ENCODE assay signal across 8 mouse cellular contexts in the genomic region with DNA sequence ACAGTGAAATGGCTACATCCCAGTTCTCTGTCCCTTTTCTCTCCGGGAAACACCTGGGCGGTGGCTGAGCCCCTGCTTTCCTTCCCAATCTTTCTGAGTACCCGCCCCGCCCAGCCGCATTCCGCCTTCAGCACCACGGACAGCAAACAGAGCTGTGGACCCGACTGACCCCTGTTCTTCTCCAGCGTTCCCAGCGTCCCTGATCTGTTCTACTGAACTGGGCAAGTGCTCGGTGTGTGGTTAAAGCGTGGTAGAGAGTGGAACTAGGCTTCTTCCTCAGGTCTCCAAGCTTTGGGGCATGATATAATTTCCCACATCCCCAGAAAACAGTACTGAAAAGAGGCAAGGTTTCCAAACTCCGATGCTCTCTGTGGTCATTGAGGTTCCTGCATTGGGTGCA. TPM values are rescaled to one million over a fixed set of nuclear protein-coding genes. Genes with fewer than 3 reads are reported as not detected.
A peak's percentile ranks its signal among the peaks of the same experiment; 100 is the strongest.
DNase-seq lines count a peak whose midpoint lies in the region; ATAC-seq and TF ChIP-seq lines count a peak whose summit lies in the region.

No protein-coding gene starts in this region.

- H3K9ac ChIP-seq in heart, embryonic 13.5 days: 0 out of 2 replicates have a peak overlapping the region, but pooled peaks have one; percentile 71
- H3K9ac ChIP-seq in stomach, embryonic 16.5 days (ENCODE audit: low read length): no peak overlapping the region; the same call in 1 of the 2 replicates

- H3K27me3 ChIP-seq in heart, embryonic 13.5 days (replicated peaks): peaks cover 44% of the 10 kb centered on the region
- 0 out of 2 replicates have a peak, but pooled peaks cover 2% of the 10 kb centered on the region for H3K27me3 ChIP-seq in stomach, embryonic 16.5 days (ENCODE audit: control insufficient read depth, insufficient read depth, low read length)

- H3K4me1 ChIP-seq in heart, embryonic 13.5 days: peaks cover 23% of the 10 kb centered on the region
- H3K4me1 ChIP-seq in stomach, embryonic 16.5 days (ENCODE audit: control insufficient read depth, insufficient read depth, low read length): peaks cover 12% of the 10 kb centered on the region

- TF ChIP-seq CTCF in left cerebral cortex, adult 2 months (IDR thresholded peaks at IDR 0.05): no peak

- no peaks in the 10 kb centered on the region for H3K9me3 ChIP-seq in heart, embryonic 13.5 days
- no peaks in the 10 kb centered on the region for H3K9me3 ChIP-seq in stomach, embryonic 16.5 days (replicated peaks; ENCODE audit: control insufficient read depth, low read length)

- no peak for DNase-seq in left cerebral cortex, adult 2 months (ENCODE audit: extremely low spot score in 1 of 2, low spot score in 2 of 2)
- no peak for DNase-seq in left cerebral cortex, postnatal 25 days (ENCODE audit: low spot score in 2 of 2)
- peak; percentile 88 for DNase-seq in kidney, postnatal 10 days
- DNase-seq in lung, postnatal 4 days: peak; percentile 56 to 74
- DNase-seq in cerebellum, adult 11 months: no peak

- whole genome bisulfite sequencing in heart, embryonic 13.5 days: 2% methylated on average over 13 of the region's 13 CpGs
- 3% methylated on average over 13 of the region's 13 CpGs for WGBS in stomach, embryonic 16.5 days

- H3K4me3 ChIP-seq in left cerebral cortex, adult 2 months: peak overlapping the region; percentile 63
- H3K4me3 ChIP-seq in heart, embryonic 13.5 days: peak overlapping the region; percentile 61
- H3K4me3 ChIP-seq in stomach, embryonic 16.5 days (replicated peaks; ENCODE audit: low read length): peak overlapping the region; percentile 63

- peak; percentile 53 for ATAC-seq in common myeloid progenitor, adult 5-6 weeks (replicated peaks; ENCODE audit: low read depth, poor library complexity, severe bottlenecking)
- ATAC-seq in heart, embryonic 13.5 days (ENCODE audit: extremely low read depth, insufficient number of reproducible peaks, low FRiP score, low TSS enrichment): no peak
- ATAC-seq in stomach, embryonic 16.5 days (ENCODE audit: insufficient read depth, low FRiP score): no peak

- peak overlapping the region; percentile 28; the same call in 1 of the 2 replicates for H3K27ac ChIP-seq in left cerebral cortex, adult 2 months
- no peak overlapping the region for H3K27ac ChIP-seq in heart, embryonic 13.5 days (replicated peaks)
- no peak overlapping the region for H3K27ac ChIP-seq in stomach, embryonic 16.5 days (ENCODE audit: low read length)

- H3K4me2 ChIP-seq in heart, embryonic 13.5 days: peak overlapping the region; percentile 99
- peak overlapping the region; percentile 99 for H3K4me2 ChIP-seq in stomach, embryonic 16.5 days (ENCODE audit: low read depth, low read length)

- H3K36me3 ChIP-seq in heart, embryonic 13.5 days: no peaks in the 10 kb centered on the region
- no peaks in the 10 kb centered on the region for H3K36me3 ChIP-seq in stomach, embryonic 16.5 days (ENCODE audit: control insufficient read depth, insufficient read depth, low read length)

- intact Hi-C loops in left cerebral cortex, adult 2 months (cut with DNase I): loop anchor here (5.0 kb wide), 2 partner anchors 42 to 57 kb away; a partner anchor contains a TSS
- intact Hi-C loops in left cerebral cortex, postnatal 25 days (cut with DNase I): loop anchor here (2.0 kb wide), 1 partner anchor 44 kb away; no protein-coding TSS in a partner anchor

RNA-seq across cellular contexts. Expression of a gene that starts 0.8 kb away (rescaled TPM):
- total RNA-seq in left cerebral cortex, adult 2 months (2021): 10 to 100 TPM; 14.9 to 20.9 TPM
- 10 to 100 TPM; 16.0 to 18.7 TPM for total RNA-seq in left cerebral cortex, postnatal 25 days (2021)
- total RNA-seq in common myeloid progenitor, adult 5-6 weeks (2017): 0.37 and 0.53 TPM in 2 replicates
- polyA plus RNA-seq in heart, embryonic 13.5 days (2015; fragmentation: Nextera tagmentation; extraction: Ambion mirVana): 0.68 and 1.0 TPM in 2 replicates
- polyA plus RNA-seq in stomach, embryonic 16.5 days (2015; fragmentation: Nextera tagmentation; extraction: Ambion mirVana): 1.7 and 1.8 TPM in 2 replicates

RNA-seq across cellular contexts. Expression of a gene that starts 5.4 kb away (rescaled TPM):
- 10 to 100 TPM; 45.6 to 46.3 TPM for total RNA-seq in left cerebral cortex, adult 2 months (2021)
- 10 to 100 TPM; 39.0 to 46.6 TPM for total RNA-seq in left cerebral cortex, postnatal 25 days (2021)
- total RNA-seq in common myeloid progenitor, adult 5-6 weeks (2017): 48.5 and 80.8 TPM in 2 replicates
- polyA plus RNA-seq in heart, embryonic 13.5 days (2015; fragmentation: Nextera tagmentation; extraction: Ambion mirVana): 16.9 and 17.4 TPM in 2 replicates
- polyA plus RNA-seq in stomach, embryonic 16.5 days (2015; fragmentation: Nextera tagmentation; extraction: Ambion mirVana): 18.9 and 19.1 TPM in 2 replicates

RNA-seq across cellular contexts. Expression of a gene that starts 18.1 kb away (rescaled TPM):
- total RNA-seq in left cerebral cortex, adult 2 months (2021): 10 to 100 TPM; 64.0 to 64.7 TPM
- 10 to 100 TPM; 67.1 to 70.2 TPM for total RNA-seq in left cerebral cortex, postnatal 25 days (2021)
- 29.2 and 46.9 TPM in 2 replicates for total RNA-seq in common myeloid progenitor, adult 5-6 weeks (2017)
- polyA plus RNA-seq in heart, embryonic 13.5 days (2015; fragmentation: Nextera tagmentation; extraction: Ambion mirVana): 83.4 and 88.1 TPM in 2 replicates
- polyA plus RNA-seq in stomach, embryonic 16.5 days (2015; fragmentation: Nextera tagmentation; extraction: Ambion mirVana): 104 and 113 TPM in 2 replicates

RNA-seq across cellular contexts. Expression of a gene that starts 23.3 kb away (rescaled TPM):
- not detected for total RNA-seq in left cerebral cortex, adult 2 months (2021)
- total RNA-seq in left cerebral cortex, postnatal 25 days (2021): not detected
- 44.1 and 92.6 TPM in 2 replicates for total RNA-seq in common myeloid progenitor, adult 5-6 weeks (2017)
- 0.98 and 5.3 TPM in 2 replicates for polyA plus RNA-seq in heart, embryonic 13.5 days (2015; fragmentation: Nextera tagmentation; extraction: Ambion mirVana)
- 14.3 and 22.0 TPM in 2 replicates for polyA plus RNA-seq in stomach, embryonic 16.5 days (2015; fragmentation: Nextera tagmentation; extraction: Ambion mirVana)

RNA-seq across cellular contexts. Expression of a gene that starts 23.7 kb away (rescaled TPM):
- total RNA-seq in left cerebral cortex, adult 2 months (2021): 10 to 100 TPM; 56.9 to 60.4 TPM
- 10 to 100 TPM; 61.6 to 64.9 TPM for total RNA-seq in left cerebral cortex, postnatal 25 days (2021)
- total RNA-seq in common myeloid progenitor, adult 5-6 weeks (2017): 4.5 and 8.6 TPM in 2 replicates
- polyA plus RNA-seq in heart, embryonic 13.5 days (2015; fragmentation: Nextera tagmentation; extraction: Ambion mirVana): 12.8 and 13.5 TPM in 2 replicates
- polyA plus RNA-seq in stomach, embryonic 16.5 days (2015; fragmentation: Nextera tagmentation; extraction: Ambion mirVana): 22.0 and 23.9 TPM in 2 replicates

Comparison
In these comparisons a context has a peak if more than half of its experiments do, and no peak if none do; other contexts are left out.
1. DNase-seq: peak in kidney, postnatal 10 days (single experiment) and lung, postnatal 4 days (2 of 2); none in left cerebral cortex, adult 2 months (0 of 2), left cerebral cortex, postnatal 25 days (0 of 2) and cerebellum, adult 11 months (single experiment).
2. RNA of a gene that starts 0.8 kb away (total RNA-seq): 14.9 to 20.9 TPM in left cerebral cortex, adult 2 months and 16.0 to 18.7 TPM in left cerebral cortex, postnatal 25 days; 0.37 to 0.53 TPM in common myeloid progenitor, adult 5-6 weeks; every median in the first group is over 10 times any median in the second.
3. Peak in every context shown above with its lines, with median percentiles within 50 percentile points of each other: H3K4me3 ChIP-seq.